Mouse (Mus musculus) hematopoietic multipotent progenitor cell, adult 10-12 weeks (in vitro differentiated cells): ENCODE measurements around the gene Mydgf. TPM values are rescaled to one million over a fixed set of nuclear protein-coding genes. Genes with fewer than 3 reads are reported as not detected.

Experiments
- polyA plus RNA-seq: library from polyadenylated mRNA; stranded (reverse); fragments of >175 nt; gene quantifications from 2 replicates; pipeline ENCODE4 v1.2.3, GENCODE M21; 2012; ENCODE audit warnings: low replicate concordance

Gene Mydgf
- polyA plus RNA-seq, result 15.4 and 25.6 TPM in 2 replicates

DNA sequence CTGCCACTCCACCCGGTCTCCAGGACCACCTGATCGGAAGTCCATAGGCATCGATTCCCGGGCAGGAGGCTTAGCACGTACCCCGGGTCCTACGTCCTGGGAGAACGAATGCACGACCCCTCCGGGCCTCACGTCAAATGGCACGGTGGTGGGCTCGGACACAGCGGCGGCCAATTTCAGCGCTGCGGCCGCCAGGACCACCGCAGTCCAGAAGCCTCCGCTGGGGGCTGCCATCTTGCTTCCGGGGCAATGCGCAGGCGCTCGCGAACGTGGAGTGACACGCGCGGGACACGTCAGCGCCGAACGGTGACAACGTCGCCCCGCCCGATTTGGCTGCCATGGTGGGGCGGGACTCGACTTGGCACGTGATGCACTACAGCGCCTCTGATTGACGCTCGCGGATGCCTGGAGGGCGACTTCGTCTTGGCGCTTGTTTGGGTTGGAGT is at the start of gene Mydgf:
Gene Mydgf, minus strand, starts transcription at position 263 of the 446 bp plus-strand sequence.

DNA sequence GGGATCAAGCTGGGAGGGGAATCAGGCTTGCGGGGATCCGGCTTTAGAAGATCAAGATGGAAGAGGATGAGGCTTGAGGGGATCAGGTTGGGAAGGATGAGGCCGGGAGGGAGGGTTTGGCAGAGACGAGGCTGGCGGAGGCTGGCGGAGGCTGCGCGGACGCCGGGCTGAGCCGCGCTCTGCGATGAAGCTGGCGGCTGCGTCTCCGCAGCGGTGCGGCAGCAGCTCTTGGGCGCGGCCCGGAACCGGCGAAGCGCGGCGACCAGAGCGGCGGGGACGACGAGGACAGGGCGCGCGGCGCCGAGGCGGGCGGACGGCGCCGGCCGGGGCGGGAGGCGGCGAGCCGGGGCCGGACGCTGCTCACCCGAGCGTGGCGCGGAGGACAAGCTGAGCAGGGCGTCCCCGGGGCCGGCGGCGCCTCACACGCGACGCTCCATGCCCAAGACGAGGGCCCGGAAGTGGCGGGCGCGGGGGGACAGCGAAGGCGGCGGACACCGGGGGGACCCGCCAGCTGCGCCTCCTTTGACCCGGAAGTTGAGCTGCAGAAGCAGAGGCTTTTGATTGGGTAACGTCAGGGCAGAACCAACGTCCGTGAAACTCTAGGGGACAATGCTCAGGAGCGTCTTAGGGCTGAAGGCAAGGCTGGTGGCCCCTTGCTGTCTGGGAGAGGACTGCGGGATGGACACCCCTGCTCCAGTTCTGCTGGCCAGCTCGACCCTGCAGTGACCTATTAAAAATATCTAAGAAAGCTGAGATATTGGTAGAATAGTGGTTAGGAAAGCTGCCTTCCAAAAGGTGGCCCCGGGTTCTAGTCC is 34.9 kb upstream of the Mydgf start, which contains the start of gene Dpp9:
Gene Dpp9, minus strand, starts transcription at position 529 of the 815 bp plus-strand sequence.

GRCm38 (mm10) chr17:56162231-56162774 is 21.4 kb downstream of the Mydgf start, which contains the start of gene Tnfaip8l1:
Tnfaip8l1 (plus strand) TSS chr17:56162477.

DNA sequence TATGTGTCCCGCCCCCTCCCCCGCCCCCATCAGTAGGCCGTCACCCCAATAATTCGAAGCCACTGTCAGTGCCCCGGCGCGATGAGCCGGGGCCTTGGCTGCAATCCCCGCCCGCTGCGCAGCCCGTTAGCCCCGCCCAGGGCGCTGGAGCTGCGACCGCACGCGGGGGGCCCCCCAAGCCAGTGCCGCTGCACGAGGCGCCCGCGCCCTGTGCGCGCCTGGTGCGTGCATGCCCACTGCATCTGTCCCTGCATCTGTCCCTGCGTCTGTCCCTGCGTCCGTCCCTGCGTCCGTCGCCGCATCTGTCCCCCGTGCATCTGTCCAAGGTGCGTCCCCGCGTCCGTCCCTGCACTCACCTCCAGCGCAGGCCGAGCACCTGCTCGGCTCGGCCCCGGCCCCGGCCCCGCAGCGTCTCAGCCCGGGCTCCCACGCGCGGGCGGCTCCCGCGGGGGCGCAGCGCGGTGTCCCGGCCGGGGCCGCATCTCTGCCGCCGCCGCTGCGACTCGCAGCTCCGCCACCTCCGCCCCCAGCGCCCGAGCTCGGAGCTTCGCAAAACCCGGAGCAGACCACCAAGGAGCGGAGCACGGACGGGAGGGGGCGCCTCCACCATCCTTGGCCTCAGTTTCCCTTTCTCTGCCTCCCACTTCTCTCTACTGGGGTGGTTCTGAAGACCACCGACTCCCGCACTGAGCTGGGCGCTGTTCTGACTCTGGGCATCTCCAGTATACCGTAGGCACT is 43.7 kb downstream of the Mydgf start, which contains the start of gene Sema6b:
Gene Sema6b, minus strand, starts transcription at position 486 of the 738 bp plus-strand sequence.

Other genes starting within 250 kb of the Mydgf start
- 0.41 and 0.72 TPM in 2 replicates for gene Zfp119b, start 234.4 kb downstream of the Mydgf start, polyA plus RNA-seq
- gene Ebi3, start 231.3 kb downstream of the Mydgf start, polyA plus RNA-seq, result 52.3 and 96.9 TPM in 2 replicates
- 20.3 and 42.1 TPM in 2 replicates for gene Yju2, start 224.8 kb downstream of the Mydgf start, polyA plus RNA-seq
- 0.58 and 0.65 TPM in 2 replicates for gene Shd, start 213.5 kb downstream of the Mydgf start, polyA plus RNA-seq
- not detected in 2 replicates for gene Fsd1, start 197.4 kb downstream of the Mydgf start, polyA plus RNA-seq
- 1.2 and 1.3 TPM in 2 replicates for gene Stap2, start 178.3 kb downstream of the Mydgf start, polyA plus RNA-seq
- 88.2 and 117 TPM in 2 replicates for gene Mpnd, start 178.2 kb downstream of the Mydgf start, polyA plus RNA-seq
- 89.2 and 144 TPM in 2 replicates for gene Sh3gl1, start 147.3 kb downstream of the Mydgf start, polyA plus RNA-seq
- 6.0 and 15.6 TPM in 2 replicates for gene Chaf1a, start 143.5 kb downstream of the Mydgf start, polyA plus RNA-seq
- 73.8 and 75.4 TPM in 2 replicates for gene Ubxn6, start 108.9 kb downstream of the Mydgf start, polyA plus RNA-seq
- gene Hdgfl2, start 104.3 kb downstream of the Mydgf start, polyA plus RNA-seq, result 101 and 241 TPM in 2 replicates
- not detected in 2 replicates for gene Plin4, start 74.1 kb downstream of the Mydgf start, polyA plus RNA-seq
- 0.72 TPM in 1 of 2 replicates, not detected in the other for gene Plin5, start 66.3 kb downstream of the Mydgf start, polyA plus RNA-seq
- gene Lrg1, start 61.9 kb downstream of the Mydgf start, polyA plus RNA-seq, result 23.7 and 144 TPM in 2 replicates
- gene Sema6b, start 43.6 kb downstream of the Mydgf start, polyA plus RNA-seq, result 4.6 and 13.7 TPM in 2 replicates
- gene Tnfaip8l1, start 21.4 kb downstream of the Mydgf start, polyA plus RNA-seq, result 3.4 and 4.4 TPM in 2 replicates
- gene Dpp9, start 35.0 kb upstream of the Mydgf start, polyA plus RNA-seq, result 60.0 and 65.5 TPM in 2 replicates
- 24.9 and 29.9 TPM in 2 replicates for gene Fem1a, start 72.9 kb upstream of the Mydgf start, polyA plus RNA-seq
- gene Ticam1, start 92.9 kb upstream of the Mydgf start, polyA plus RNA-seq, result 21.1 and 36.0 TPM in 2 replicates
- 13.8 and 19.1 TPM in 2 replicates for gene Plin3, start 109.0 kb upstream of the Mydgf start, polyA plus RNA-seq
- not detected in 2 replicates for gene Arrdc5, start 116.4 kb upstream of the Mydgf start, polyA plus RNA-seq
- gene Uhrf1, start 119.4 kb upstream of the Mydgf start, polyA plus RNA-seq, result 11.8 and 22.9 TPM in 2 replicates
- gene Kdm4b, start 142.1 kb upstream of the Mydgf start, polyA plus RNA-seq, result 44.0 and 67.2 TPM in 2 replicates